Mouse (Mus musculus): ENCODE results near the gene Elmsan1. TPM values are rescaled to one million over a fixed set of nuclear protein-coding genes. Genes with fewer than 3 reads are reported as not detected.
A peak's percentile ranks its signal among the peaks of the same experiment; 100 is the strongest.

The Elmsan1 gene
- total RNA-seq, 4 experiments from 2014 or later: 21.6 to 28.5 (median 26.0) TPM

DNA sequence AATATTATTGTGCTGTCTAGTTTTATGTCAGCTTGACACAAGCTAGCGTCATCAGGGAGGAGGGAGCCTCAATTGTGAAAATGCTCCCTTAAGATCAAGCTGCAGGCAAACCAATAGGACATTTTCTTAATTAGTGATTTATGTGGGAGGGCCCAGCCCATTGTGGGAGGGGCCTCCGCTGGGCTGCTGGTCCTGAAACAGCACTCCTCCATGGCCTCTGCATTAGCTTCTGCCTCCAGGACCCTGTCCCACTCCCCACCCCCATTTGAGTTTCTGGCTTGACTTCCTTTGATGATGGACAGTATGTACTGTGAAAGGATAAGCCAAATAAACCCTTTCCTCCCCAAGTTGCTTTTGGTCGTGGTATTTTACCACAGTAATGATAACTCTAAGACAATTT is 111.7 kb downstream of the Elmsan1 start:
- DNase-seq (ENCODE audit: low spot score in 2 of 2): no peak

DNA sequence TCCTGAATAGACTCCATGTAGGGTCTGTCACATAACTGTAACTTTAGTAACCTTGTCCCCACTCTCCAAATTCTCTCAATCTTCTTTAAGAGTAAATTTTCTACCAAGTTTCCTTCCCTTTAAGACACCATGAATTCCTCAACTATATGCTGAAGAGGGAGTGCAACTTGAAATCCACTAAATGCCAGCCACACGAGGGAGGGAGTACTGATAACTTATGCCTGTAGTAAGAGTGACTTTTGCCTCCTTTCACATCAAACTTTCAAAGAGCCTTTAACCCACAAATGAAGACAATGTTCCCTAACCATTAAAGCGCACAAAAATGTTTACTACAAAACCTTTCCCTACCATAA is 117.2 kb downstream of the Elmsan1 start:
- DNase-seq (ENCODE audit: low spot score in 2 of 2): no peak

DNA sequence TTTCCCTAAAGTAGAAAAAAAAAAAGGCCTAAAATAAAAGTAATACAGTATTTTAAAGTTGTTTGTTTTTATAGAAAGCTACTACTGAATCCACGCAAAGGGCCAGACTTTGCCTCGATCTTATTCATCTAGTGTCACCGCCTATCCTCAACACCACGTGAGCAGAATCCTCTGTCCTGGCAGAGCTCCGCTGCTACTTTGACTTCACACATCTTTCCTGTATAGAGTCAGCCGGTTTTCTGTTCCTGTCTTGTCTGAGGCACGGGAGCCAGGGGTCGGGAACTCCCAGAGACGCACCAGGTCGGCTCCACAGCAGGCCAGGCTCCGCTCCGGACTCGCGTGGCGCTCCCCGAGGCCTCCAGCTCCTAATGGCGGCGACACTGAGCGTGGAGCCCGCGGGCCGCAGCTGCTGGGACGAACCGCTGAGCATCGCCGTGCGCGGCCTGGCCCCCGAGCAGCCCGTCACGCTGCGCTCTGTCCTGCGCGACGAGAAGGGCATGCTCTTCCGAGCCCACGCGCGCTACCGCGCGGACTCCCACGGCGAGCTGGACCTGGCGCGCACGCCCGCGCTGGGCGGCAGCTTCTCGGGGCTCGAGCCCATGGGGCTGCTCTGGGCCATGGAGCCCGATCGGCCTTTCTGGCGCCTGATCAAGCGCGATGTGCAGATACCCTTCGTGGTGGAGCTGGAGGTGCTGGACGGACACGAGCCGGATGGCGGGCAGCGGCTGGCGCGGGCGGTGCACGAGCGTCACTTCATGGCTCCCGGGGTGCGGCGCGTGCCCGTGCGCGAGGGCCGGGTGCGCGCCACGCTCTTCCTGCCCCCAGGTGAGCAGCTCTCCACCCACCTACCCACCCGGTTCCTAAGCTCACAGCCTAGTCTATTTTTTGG is 117.8 kb downstream of the Elmsan1 start, which contains the start of gene Acot6:
Acot6 (plus strand) TSS at position 51 of the 889 bp plus-strand sequence.
- peak in 1 of 2 experiments; percentile 32 for DNase-seq (ENCODE audit: low spot score in 2 of 2)

DNA sequence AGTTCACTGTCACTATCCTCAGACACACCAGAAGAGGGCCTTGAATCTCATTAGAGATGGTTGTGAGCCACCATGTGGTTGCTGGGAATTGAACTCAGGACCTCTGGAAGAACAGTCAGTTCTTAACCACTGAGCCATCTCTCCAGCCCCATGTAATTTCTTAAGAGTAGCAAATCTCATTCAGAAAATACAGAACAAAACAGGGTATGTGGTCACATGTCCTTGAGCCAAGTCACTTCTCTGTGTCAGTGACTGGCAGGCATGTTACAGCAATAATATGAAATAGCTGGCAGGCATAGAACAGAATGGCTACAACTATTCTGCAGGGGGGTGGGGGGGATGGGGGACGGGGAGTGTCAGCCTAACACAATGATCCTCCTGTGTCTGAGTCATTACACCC is 118.6 kb downstream of the Elmsan1 start:
- no peak for DNase-seq (ENCODE audit: low spot score in 2 of 2)

DNA sequence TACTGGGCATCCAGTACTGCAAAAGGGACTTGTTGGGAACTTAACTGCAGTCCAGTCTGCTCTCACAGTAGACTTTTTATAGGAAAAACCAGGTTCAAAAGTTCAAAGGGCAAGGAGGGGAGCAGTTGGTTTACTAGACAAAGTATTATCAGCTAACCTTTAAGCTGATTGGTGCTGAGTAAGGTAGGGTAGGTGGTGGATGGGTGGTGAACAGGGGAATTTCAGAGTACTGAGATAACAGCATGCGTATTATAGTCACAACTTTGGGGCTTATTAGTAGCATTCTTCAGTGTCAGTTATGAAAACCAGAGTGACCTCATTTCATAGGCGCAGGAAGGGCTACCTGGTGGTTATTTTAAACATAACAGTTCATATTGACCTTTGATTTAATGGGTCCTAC is 119.1 kb downstream of the Elmsan1 start:
- no peak for DNase-seq (ENCODE audit: low spot score in 2 of 2)

Other genes starting within 250 kb of the Elmsan1 start
- gene Heatr4, start 234.0 kb downstream of the Elmsan1 start, total RNA-seq (2022): under 1 TPM in 2 of 4 experiments, not detected in 2; 0.11 to 0.14 TPM
- gene Acot2, start 231.0 kb downstream of the Elmsan1 start, total RNA-seq (2022): 10 to 100 TPM; 13.3 to 15.7 (median 14.6) TPM
- 10 to 100 TPM; 21.5 to 25.1 (median 24.2) TPM for gene Acot1, start 209.4 kb downstream of the Elmsan1 start, total RNA-seq (2022)
- 1 to 10 TPM; 2.2 to 3.3 (median 2.7) TPM for gene Acot4, start 180.5 kb downstream of the Elmsan1 start, total RNA-seq (2022)
- gene Gm49366, start 179.9 kb downstream of the Elmsan1 start, total RNA-seq (2022): not detected
- gene Acot3, start 166.7 kb downstream of the Elmsan1 start, total RNA-seq (2022): 1 to 10 TPM; 2.4 to 3.1 (median 2.8) TPM
- 1 to 10 TPM; 4.4 to 5.3 (median 5.2) TPM for gene Acot5, start 149.6 kb downstream of the Elmsan1 start, total RNA-seq (2022)
- gene Acot6, start 118.2 kb downstream of the Elmsan1 start, total RNA-seq (2022): 1 to 10 TPM; 4.5 to 6.1 (median 5.1) TPM
- gene Dnal1, start 104.5 kb downstream of the Elmsan1 start, total RNA-seq (2022): 10 to 100 TPM; 76.7 to 97.3 (median 85.4) TPM
- 1 to 10 TPM; 3.1 to 3.9 (median 3.6) TPM for gene Pnma1, start 70.4 kb downstream of the Elmsan1 start, total RNA-seq (2022)
- gene Ptgr2, start 66.4 kb upstream of the Elmsan1 start, total RNA-seq (2022): 10 to 100 TPM; 28.9 to 48.5 (median 41.2) TPM
- gene Zfp410, start 98.0 kb upstream of the Elmsan1 start, total RNA-seq (2022): 10 to 100 TPM; 34.6 to 44.5 (median 37.9) TPM
- 10 to 100 TPM; 25.9 to 30.3 (median 28.5) TPM for gene Coq6, start 142.8 kb upstream of the Elmsan1 start, total RNA-seq (2022)
- 10 to 100 TPM; 11.0 to 16.5 (median 13.0) TPM for gene Fam161b, start 143.0 kb upstream of the Elmsan1 start, total RNA-seq (2022)
- gene Entpd5, start 190.1 kb upstream of the Elmsan1 start, total RNA-seq (2022): 10 to 100 TPM; 25.2 to 30.4 (median 29.1) TPM
- gene Bbof1, start 190.2 kb upstream of the Elmsan1 start, total RNA-seq (2022): 10 to 100 TPM in 2 of 4 experiments, 1 to 10 TPM in 2; 8.3 to 12.7 (median 10.7) TPM
- gene Rnf113a2, start 198.3 kb upstream of the Elmsan1 start, total RNA-seq (2022): 10 to 100 TPM in 3 of 4 experiments, 1 to 10 TPM in 1; 9.1 to 16.9 (median 13.8) TPM
- gene Aldh6a1, start 232.1 kb upstream of the Elmsan1 start, total RNA-seq (2022): 10 to 100 TPM; 55.6 to 61.6 (median 58.2) TPM
- gene Lin52, start 232.5 kb upstream of the Elmsan1 start, total RNA-seq (2022): 10 to 100 TPM; 21.9 to 31.9 (median 26.3) TPM